Mouse (Mus musculus) heart, embryonic 12.5 days (tissue): Measurements from ENCODE around the gene Ppp1r14a. TPM values are rescaled to one million over a fixed set of nuclear protein-coding genes. Genes with fewer than 3 reads are reported as not detected.
A peak's percentile ranks its signal among the peaks of the same experiment; 100 is the strongest.

ENCODE experiments used
- ATAC-seq: fragments of 200-750 bp; cut with Nextera tagmentation; 2 replicates; pipeline ENCODE4 v1.8.0; 2017; ENCODE audit warnings: moderate TSS enrichment, moderate library complexity; ENCODE audit not compliant: insufficient number of reproducible peaks, low FRiP score
- H3K27ac ChIP-seq: fragments of 300-500 bp; sonication (generic); 2 replicates; pipeline ENCODE4 v1.5.1; 2016; ENCODE audit warnings: mild to moderate bottlenecking, moderate library complexity; ENCODE audit not compliant: poor library complexity, severe bottlenecking
- H3K27me3 ChIP-seq: fragments of 300-500 bp; sonication (generic); replicated peaks from 2 replicates; pipeline ENCODE4 v1.6.1; 2016; ENCODE audit warnings: mild to moderate bottlenecking, moderate library complexity
- H3K36me3 ChIP-seq: fragments of 300-500 bp; sonication (generic); 2 replicates; pipeline ENCODE4 v1.6.1; 2016; ENCODE audit warnings: mild to moderate bottlenecking, moderate library complexity
- H3K4me1 ChIP-seq: fragments of 300-500 bp; sonication (generic); replicated peaks from 2 replicates; pipeline ENCODE4 v1.6.1; 2016; ENCODE audit warnings: mild to moderate bottlenecking
- H3K4me2 ChIP-seq: fragments of 300-500 bp; sonication (generic); 2 replicates; pipeline ENCODE4 v1.6.1; 2016; ENCODE audit warnings: mild to moderate bottlenecking, moderate library complexity
- H3K4me3 ChIP-seq: fragments of 300-500 bp; sonication (generic); 2 replicates; pipeline ENCODE4 v1.5.1; 2016; ENCODE audit warnings: mild to moderate bottlenecking
- H3K9ac ChIP-seq: fragments of 300-500 bp; sonication (generic); 2 replicates; pipeline ENCODE4 v1.6.1; 2016; ENCODE audit warnings: mild to moderate bottlenecking, moderate library complexity
- H3K9me3 ChIP-seq: fragments of 300-500 bp; sonication (generic); replicated peaks from 2 replicates; pipeline ENCODE4 v1.6.1; 2016; ENCODE audit warnings: mild to moderate bottlenecking, moderate library complexity
- WGBS: fragments of 180-500 bp; shearing (Covaris S2); methylation state at CpG from one replicate; pipeline ENCODE4 v1.1.7; 2016; 5-methylcytosine and 5-hydroxymethylcytosine counted together
- polyA plus RNA-seq: library from polyadenylated mRNA; unstranded; fragments of >200 nt; fragmentation: Nextera tagmentation; extraction: Ambion mirVana; gene quantifications from 2 replicates; pipeline ENCODE4 v1.2.1, GENCODE M21; 2016

The Ppp1r14a gene
- polyA plus RNA-seq, 1 experiment from 2014 or later = 13.2 TPM

DNA sequence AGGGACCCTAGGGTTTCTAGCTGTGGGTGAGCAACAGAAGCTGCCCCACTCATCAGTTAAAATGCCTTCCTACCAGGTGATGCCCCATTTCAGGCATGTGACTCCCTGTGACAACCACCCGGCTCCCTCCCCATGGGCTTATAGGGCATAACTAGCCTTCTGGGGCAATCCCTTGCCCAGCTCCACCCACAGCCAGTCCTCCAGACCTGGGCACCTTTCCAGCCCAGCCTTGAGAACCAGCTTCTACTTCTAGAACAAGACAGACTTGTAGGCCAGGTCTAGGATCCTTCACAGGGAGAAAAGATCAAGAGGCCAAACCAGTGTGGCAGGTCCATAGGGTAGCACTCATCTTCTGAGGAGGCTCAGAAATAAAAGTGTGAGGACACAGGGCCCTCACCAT, 31.7 kb upstream of the Ppp1r14a start:
- WGBS = 89% methylated on average over 1 of the region's 1 CpGs
- Histone ChIP-seq H3K9ac (no peak overlapping the region), H3K4me2 (no peak overlapping the region), H3K4me1 (peaks cover 44% of the 10 kb centered on the region), H3K36me3 (peaks cover 3% of the 10 kb centered on the region; the same call in 1 of the 2 replicates), H3K27me3 (no peaks in the 10 kb centered on the region), H3K27ac (no peak overlapping the region), H3K9me3 (no peaks in the 10 kb centered on the region), H3K4me3 (no peak overlapping the region)
- no peak for ATAC-seq

DNA sequence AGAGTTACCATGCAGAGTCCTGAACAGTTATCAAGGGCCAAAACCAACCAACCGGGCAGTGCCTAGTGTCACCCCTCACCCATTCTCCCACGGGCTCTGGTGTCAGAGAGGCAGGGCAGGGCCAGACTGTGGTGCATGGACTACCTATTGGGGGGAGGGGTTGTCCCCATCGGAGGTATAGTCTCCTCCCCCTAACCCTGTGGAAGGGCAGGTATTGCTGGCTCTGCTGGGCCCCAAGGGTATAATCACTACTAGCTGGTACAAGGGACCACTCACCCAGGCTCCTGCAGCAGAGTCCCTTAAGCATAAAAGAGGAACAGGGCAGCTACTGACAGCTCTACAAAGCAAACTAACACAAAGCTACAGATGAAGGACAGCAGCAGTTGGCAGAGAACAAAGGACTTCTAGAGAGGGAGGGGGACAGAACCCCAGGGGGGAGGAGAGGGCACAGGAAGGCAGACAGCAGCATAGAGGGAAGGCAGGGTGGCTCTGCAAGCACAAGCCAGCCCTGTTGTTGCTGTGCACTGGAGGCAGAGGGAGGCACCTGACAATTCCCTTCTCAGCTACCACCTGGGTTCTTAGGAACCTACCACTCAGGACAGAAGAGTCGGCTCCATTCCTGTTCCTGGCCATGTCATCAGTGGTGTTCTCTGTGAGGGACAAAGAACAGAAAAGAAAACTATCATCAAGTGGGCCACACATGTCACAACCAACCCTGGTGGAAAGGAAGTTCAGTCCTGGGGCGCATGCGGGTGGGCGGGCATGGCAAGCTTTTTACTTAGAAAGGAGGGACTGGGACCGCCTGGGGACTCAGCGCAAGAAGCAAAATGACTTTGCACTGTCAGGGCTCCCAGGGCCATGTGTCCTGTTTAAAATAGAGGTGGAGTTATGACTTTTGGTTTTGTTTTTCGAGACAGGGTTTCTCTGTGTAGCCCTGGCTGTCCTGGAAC, 29.1 kb upstream of the Ppp1r14a start:
- no peak overlapping the region for H3K4me2 ChIP-seq
- no peak overlapping the region for H3K9ac ChIP-seq
- H3K4me3 ChIP-seq = no peak overlapping the region
- ATAC-seq = peak; percentile 27; the same call in 1 of the 2 replicates
- WGBS = 79% methylated on average over 10 of the region's 10 CpGs
- no peaks in the 10 kb centered on the region for H3K27me3 ChIP-seq
- H3K27ac ChIP-seq = no peak overlapping the region
- H3K36me3 ChIP-seq = peaks cover 3% of the 10 kb centered on the region; the same call in 1 of the 2 replicates
- H3K4me1 ChIP-seq = peaks cover 35% of the 10 kb centered on the region
- H3K9me3 ChIP-seq = no peaks in the 10 kb centered on the region

DNA sequence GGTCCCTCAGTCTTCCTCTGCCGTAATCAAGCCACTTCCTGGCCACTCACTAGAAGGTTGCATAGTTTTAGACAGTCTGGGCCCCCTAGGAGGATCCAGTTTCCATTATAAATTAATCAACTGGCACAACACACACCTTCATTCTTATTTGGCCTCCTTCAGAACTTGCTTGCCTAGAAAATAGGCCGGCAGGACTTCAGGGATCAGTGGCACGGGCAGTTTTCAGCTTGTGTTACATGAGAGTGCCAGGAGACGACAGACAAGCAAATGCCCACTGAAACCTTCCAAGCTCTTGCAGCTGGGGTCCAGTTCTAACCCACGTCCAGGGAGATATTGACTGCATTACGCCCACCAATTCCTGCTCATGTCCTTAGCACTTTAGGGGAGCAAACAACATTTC, 27.0 kb upstream of the Ppp1r14a start:
- Histone ChIP-seq H3K9me3 (no peaks in the 10 kb centered on the region), H3K4me3 (no peak overlapping the region), H3K27me3 (no peaks in the 10 kb centered on the region), H3K27ac (no peak overlapping the region), H3K9ac (no peak overlapping the region), H3K4me1 (peaks cover 41% of the 10 kb centered on the region), H3K4me2 (no peak overlapping the region), H3K36me3 (peaks cover 3% of the 10 kb centered on the region; the same call in 1 of the 2 replicates)
- no peak for ATAC-seq
- WGBS = 56% methylated on average over 6 of the region's 6 CpGs

DNA sequence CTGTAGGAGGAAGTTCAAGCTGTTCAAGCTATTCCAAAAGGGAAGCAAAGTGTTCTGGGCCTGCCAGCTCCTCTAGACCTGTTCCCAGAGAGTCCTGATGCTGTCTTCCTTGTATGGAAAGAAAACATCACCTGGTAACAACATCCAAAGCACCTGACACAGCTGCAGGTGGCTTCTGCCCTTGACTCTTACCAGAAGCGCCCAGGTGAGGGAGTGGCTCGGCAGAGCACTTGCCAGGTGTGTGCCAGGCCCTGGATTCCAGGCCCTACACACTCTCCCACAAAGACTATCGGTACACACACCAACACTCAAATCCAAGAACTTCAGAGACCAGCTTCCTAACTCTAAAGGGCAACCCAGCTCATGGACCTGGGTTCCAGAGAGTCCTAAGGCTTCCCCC, 25.3 kb upstream of the Ppp1r14a start:
- Histone ChIP-seq H3K9me3 (no peaks in the 10 kb centered on the region), H3K4me1 (peaks cover 28% of the 10 kb centered on the region), H3K4me3 (no peak overlapping the region), H3K9ac (no peak overlapping the region), H3K27me3 (no peaks in the 10 kb centered on the region), H3K36me3 (no peaks in the 10 kb centered on the region), H3K4me2 (no peak overlapping the region), H3K27ac (no peak overlapping the region)
- ATAC-seq = no peak
- WGBS = 85% methylated on average over 3 of the region's 3 CpGs

DNA sequence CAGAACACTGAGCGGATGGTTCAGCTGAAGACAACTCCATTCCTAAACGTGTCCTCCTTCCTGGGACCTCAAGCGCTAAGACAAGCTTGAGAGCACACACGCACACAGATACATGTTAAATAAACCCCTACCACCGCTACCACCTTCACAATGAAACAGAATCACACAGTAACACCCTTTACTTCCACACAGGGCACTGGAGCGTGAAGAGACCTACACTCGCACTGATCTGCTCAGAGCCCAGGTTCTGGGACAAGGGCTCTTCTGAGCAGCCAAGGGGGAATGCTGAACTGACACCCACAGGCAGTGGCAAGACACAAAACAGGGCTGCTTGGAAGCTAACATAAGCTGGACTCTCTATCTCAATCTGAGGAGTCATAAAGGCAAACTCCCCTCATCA, 23.5 kb upstream of the Ppp1r14a start:
- WGBS = 76% methylated on average over 7 of the region's 7 CpGs

DNA sequence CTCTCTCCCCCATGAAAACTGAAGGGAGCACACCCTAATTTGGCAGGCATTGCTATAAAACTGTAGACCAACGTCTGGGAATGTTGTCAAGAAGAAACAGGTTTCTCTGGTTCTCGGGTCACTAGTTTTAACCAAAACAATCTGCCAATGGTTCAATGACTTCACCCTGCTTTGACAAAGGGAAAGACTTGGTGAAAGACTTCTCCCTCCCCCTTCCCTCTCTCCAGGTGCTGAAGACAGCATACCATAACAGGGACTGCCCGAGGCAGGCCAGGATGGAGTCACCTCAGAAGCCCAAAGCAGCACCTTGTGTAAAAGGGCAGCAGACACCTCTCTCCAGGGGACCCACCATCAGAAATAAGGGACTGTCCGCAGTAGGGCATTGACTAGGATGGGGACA, 22.2 kb upstream of the Ppp1r14a start:
- Histone ChIP-seq H3K4me3 (no peak overlapping the region), H3K36me3 (no peaks in the 10 kb centered on the region), H3K4me1 (peaks cover 30% of the 10 kb centered on the region), H3K27ac (no peak overlapping the region), H3K4me2 (no peak overlapping the region), H3K9me3 (no peaks in the 10 kb centered on the region), H3K9ac (no peak overlapping the region), H3K27me3 (no peaks in the 10 kb centered on the region)
- no peak for ATAC-seq
- 73% methylated on average over 4 of the region's 4 CpGs for WGBS

More for the DNA sequence above, 23.5 kb upstream of the Ppp1r14a start:
- peaks cover 20% of the 10 kb centered on the region for H3K4me1 ChIP-seq
- no peak overlapping the region for H3K9ac ChIP-seq
- no peak overlapping the region for H3K4me2 ChIP-seq
- H3K36me3 ChIP-seq = no peaks in the 10 kb centered on the region
- H3K4me3 ChIP-seq = no peak overlapping the region
- H3K27ac ChIP-seq = no peak overlapping the region
- no peaks in the 10 kb centered on the region for H3K9me3 ChIP-seq
- no peaks in the 10 kb centered on the region for H3K27me3 ChIP-seq
- ATAC-seq = no peak

DNA sequence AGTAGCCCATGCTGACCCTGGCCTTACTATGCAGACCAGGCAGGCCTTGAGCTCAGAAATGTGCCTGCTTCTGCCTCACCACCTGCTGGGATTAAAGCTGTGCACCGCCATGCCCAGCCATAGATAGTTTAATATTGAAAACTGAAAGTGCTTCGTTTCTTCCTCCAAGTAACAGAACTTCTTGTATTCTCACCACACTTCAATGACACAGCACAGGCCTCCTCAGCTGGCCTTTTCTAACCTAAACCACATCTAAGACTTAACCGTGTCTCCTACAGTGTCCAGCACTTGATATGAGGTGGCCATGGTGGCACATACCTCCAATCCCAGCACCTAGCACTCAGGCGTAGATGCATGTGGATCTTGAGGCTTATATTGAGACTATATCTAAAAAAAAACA, 18.7 kb upstream of the Ppp1r14a start:
- Histone ChIP-seq H3K27ac (no peak overlapping the region), H3K4me1 (peaks cover 42% of the 10 kb centered on the region), H3K9me3 (no peaks in the 10 kb centered on the region), H3K4me2 (no peak overlapping the region), H3K4me3 (no peak overlapping the region), H3K27me3 (no peaks in the 10 kb centered on the region), H3K9ac (no peak overlapping the region), H3K36me3 (no peaks in the 10 kb centered on the region)
- ATAC-seq = no peak
- 81% methylated on average over 4 of the region's 4 CpGs for WGBS

DNA sequence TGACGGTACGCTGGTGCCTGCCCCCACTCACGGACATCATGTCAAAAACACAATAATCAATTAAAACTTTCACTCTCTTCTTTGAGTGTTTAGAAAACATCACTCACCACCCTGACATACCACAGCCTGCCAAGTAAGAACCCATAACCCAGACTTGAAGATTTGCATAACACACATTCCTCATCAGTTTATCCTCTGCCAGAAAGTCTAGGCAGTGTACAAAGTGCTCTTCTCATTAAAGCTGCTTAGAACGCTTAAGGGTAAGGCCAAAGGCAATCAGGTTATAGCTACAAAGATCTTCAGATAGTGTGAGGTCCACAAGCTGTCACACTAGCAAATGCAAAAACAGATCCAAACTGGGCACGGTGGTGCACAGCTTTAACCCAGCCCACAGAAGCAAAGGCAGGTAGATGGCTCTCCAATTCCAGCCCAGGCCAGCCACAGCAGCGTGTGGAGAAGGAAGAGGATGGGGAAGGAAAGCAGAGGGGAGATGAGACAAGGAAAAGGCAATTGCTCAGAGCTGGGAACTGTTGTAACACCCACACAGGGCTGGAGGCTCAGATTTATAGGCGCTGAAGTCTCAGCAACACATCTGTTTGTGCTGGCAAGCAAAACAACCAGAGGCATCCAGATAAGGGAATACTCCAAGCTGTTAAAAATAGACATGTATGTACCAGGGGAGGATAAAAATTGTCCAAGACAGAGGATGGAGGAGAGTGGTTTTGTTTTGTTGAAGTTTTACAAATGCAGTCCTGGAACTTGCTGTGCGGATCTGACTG, 17.2 kb upstream of the Ppp1r14a start:
- no peaks in the 10 kb centered on the region for H3K27me3 ChIP-seq
- no peaks in the 10 kb centered on the region for H3K9me3 ChIP-seq
- H3K4me1 ChIP-seq = peaks cover 33% of the 10 kb centered on the region
- no peaks in the 10 kb centered on the region for H3K36me3 ChIP-seq
- ATAC-seq = 0 out of 2 replicates have a peak, but pooled peaks have one; percentile 6
- no peak overlapping the region for H3K4me3 ChIP-seq
- peak overlapping the region; percentile 31 for H3K4me2 ChIP-seq
- peak overlapping the region; percentile 80 for H3K27ac ChIP-seq
- WGBS = 44% methylated on average over 8 of the region's 8 CpGs
- no peak overlapping the region for H3K9ac ChIP-seq

DNA sequence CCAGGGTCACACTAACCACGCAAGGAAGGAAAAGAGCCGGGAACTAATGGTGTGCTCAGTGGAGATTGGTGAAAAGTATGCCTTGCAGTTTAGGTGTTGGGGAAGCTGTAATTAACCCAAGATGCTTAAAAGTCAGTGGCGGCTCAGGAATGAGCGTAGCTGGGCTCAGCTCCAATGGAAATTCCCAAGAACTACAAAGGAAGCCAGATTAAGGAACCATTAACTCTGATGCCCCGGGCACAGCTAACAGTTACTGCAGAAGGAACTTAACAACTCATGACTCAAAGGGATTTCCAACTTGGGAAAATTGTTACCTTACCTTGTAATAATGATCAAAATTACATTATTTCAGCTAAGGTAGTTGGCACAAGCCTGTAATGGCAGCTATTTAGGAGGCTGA, 12.4 kb upstream of the Ppp1r14a start:
- Histone ChIP-seq H3K36me3 (no peaks in the 10 kb centered on the region), H3K9ac (no peak overlapping the region), H3K4me1 (peaks cover 49% of the 10 kb centered on the region), H3K27me3 (no peaks in the 10 kb centered on the region), H3K27ac (no peak overlapping the region), H3K4me2 (no peak overlapping the region), H3K4me3 (no peak overlapping the region), H3K9me3 (no peaks in the 10 kb centered on the region)
- ATAC-seq = no peak
- 60% methylated on average over 5 of the region's 5 CpGs for WGBS

DNA sequence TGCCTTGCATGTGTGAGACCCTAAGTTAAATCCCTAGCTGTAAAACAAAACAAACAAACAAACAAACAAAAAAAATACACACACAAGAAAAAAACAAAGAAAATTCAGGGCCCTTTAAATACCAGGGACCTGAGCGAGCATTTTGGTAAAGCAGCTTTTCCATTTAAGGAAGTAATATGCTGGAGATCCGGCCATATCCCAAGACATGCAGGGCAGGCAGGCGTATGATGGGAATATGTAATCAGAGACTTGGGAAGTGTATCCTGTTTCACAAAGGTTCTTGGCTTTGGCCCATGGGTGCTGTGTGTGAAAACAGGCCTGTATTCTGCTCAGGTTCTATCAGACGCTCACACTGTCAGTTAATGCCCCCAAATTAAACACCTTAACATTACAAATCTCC, 11.6 kb upstream of the Ppp1r14a start:
- H3K4me3 ChIP-seq = no peak overlapping the region
- no peaks in the 10 kb centered on the region for H3K36me3 ChIP-seq
- peaks cover 46% of the 10 kb centered on the region for H3K4me1 ChIP-seq
- ATAC-seq = no peak
- H3K4me2 ChIP-seq = no peak overlapping the region
- no peaks in the 10 kb centered on the region for H3K9me3 ChIP-seq
- peaks cover 8% of the 10 kb centered on the region for H3K27me3 ChIP-seq
- WGBS = 81% methylated on average over 4 of the region's 4 CpGs
- H3K9ac ChIP-seq = no peak overlapping the region
- no peak overlapping the region for H3K27ac ChIP-seq

DNA sequence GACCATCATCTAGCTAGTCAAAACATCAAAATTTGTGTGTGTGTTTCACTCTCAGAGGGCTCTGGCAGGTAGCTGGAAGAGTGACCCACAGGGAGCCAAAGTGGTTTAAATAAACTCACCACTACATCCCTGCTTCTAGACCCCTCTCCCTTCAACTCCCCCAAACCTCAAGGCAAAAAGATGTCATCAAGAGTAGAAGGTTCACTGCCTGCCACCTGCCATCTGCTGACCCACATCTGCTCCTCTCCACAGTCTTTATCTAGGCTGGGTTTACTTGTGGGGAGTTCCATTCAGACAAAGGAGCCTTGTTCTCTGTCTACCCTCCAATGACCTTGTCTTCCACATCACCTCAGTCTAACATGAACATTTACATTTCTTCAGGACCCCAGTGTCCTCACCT, 9.8 kb upstream of the Ppp1r14a start:
- Histone ChIP-seq H3K27ac (peak overlapping the region; percentile 30), H3K4me2 (no peak overlapping the region)
- ATAC-seq = 0 out of 2 replicates have a peak, but pooled peaks have one; percentile 1

More for the DNA sequence above, 9.8 kb upstream of the Ppp1r14a start:
- Histone ChIP-seq H3K4me3 (no peak overlapping the region), H3K4me1 (peaks cover 37% of the 10 kb centered on the region), H3K9me3 (no peaks in the 10 kb centered on the region), H3K27me3 (peaks cover 16% of the 10 kb centered on the region), H3K36me3 (no peaks in the 10 kb centered on the region), H3K9ac (no peak overlapping the region)
